Mouse (Mus musculus): ENCODE data around the gene Sytl3. TPM values are rescaled to one million over a fixed set of nuclear protein-coding genes. Genes with fewer than 3 reads are reported as not detected.
"Not testable (repeated sequence)": the region's sequence is repeated elsewhere in the genome, so short reads cannot be mapped to it uniquely, and the experiment has no call there.

Gene Sytl3
- polyA plus RNA-seq, 1 experiment from 2014 or later: 0.70 TPM

- H3K4me3 ChIP-seq (ENCODE audit: low read depth, low read length); H3K9me3 ChIP-seq (ENCODE audit: control insufficient read depth, low read length); H3K4me1 ChIP-seq (ENCODE audit: control insufficient read depth, insufficient read depth, low read length); H3K9ac ChIP-seq (ENCODE audit: low read depth, low read length); H3K36me3 ChIP-seq (ENCODE audit: control insufficient read depth, insufficient read depth, low read length); H3K27ac ChIP-seq (replicated peaks; ENCODE audit: low read depth, low read length); DNase-seq (ENCODE audit: low spot score); H3K27me3 ChIP-seq (replicated peaks; ENCODE audit: control insufficient read depth, insufficient read depth, low read length); H3K4me2 ChIP-seq (ENCODE audit: low read depth, low read length): not testable (repeated sequence)
- 49% methylated on average over 5 of the region's 5 CpGs for WGBS
- peak; percentile 62; the same call in 1 of the 2 replicates for ATAC-seq (ENCODE audit: low read depth)
Measured at GRCm38 (mm10) chr17:6674297-6674696, 15.4 kb downstream of the Sytl3 start.

- H3K27ac ChIP-seq (replicated peaks; ENCODE audit: low read depth, low read length); H3K4me2 ChIP-seq (ENCODE audit: low read depth, low read length); H3K36me3 ChIP-seq (ENCODE audit: control insufficient read depth, insufficient read depth, low read length); H3K9me3 ChIP-seq (ENCODE audit: control insufficient read depth, low read length); H3K27me3 ChIP-seq (replicated peaks; ENCODE audit: control insufficient read depth, insufficient read depth, low read length); H3K9ac ChIP-seq (ENCODE audit: low read depth, low read length); H3K4me1 ChIP-seq (ENCODE audit: control insufficient read depth, insufficient read depth, low read length); H3K4me3 ChIP-seq (ENCODE audit: low read depth, low read length): not testable (repeated sequence)
- ATAC-seq (ENCODE audit: low read depth) (peak; percentile 89), DNase-seq (ENCODE audit: low spot score) (peak; percentile 16)
- WGBS: no CpG with 5 or more reads among the region's 2 CpGs
Measured at GRCm38 (mm10) chr17:6678063-6678462, 19.2 kb downstream of the Sytl3 start.

- H3K27ac ChIP-seq (replicated peaks; ENCODE audit: low read depth, low read length); H3K36me3 ChIP-seq (ENCODE audit: control insufficient read depth, insufficient read depth, low read length); H3K4me2 ChIP-seq (ENCODE audit: low read depth, low read length); H3K4me1 ChIP-seq (ENCODE audit: control insufficient read depth, insufficient read depth, low read length); H3K4me3 ChIP-seq (ENCODE audit: low read depth, low read length); H3K9ac ChIP-seq (ENCODE audit: low read depth, low read length); ATAC-seq (ENCODE audit: low read depth); H3K9me3 ChIP-seq (ENCODE audit: control insufficient read depth, low read length); H3K27me3 ChIP-seq (replicated peaks; ENCODE audit: control insufficient read depth, insufficient read depth, low read length): not testable (repeated sequence)
- WGBS: 72% methylated on average over 4 of the region's 4 CpGs
- peak; percentile 4 for DNase-seq (ENCODE audit: low spot score)
Measured at GRCm38 (mm10) chr17:6681721-6682120, 22.8 kb downstream of the Sytl3 start.

- not testable (repeated sequence) for H3K27ac ChIP-seq (replicated peaks; ENCODE audit: low read depth, low read length); ATAC-seq (ENCODE audit: low read depth); H3K4me2 ChIP-seq (ENCODE audit: low read depth, low read length); H3K9me3 ChIP-seq (ENCODE audit: control insufficient read depth, low read length); H3K4me3 ChIP-seq (ENCODE audit: low read depth, low read length); H3K27me3 ChIP-seq (replicated peaks; ENCODE audit: control insufficient read depth, insufficient read depth, low read length); H3K9ac ChIP-seq (ENCODE audit: low read depth, low read length); H3K4me1 ChIP-seq (ENCODE audit: control insufficient read depth, insufficient read depth, low read length); H3K36me3 ChIP-seq (ENCODE audit: control insufficient read depth, insufficient read depth, low read length); DNase-seq (ENCODE audit: low spot score)
- WGBS: no CpG with 5 or more reads among the region's 5 CpGs
Measured at GRCm38 (mm10) chr17:6683702-6684101, 24.8 kb downstream of the Sytl3 start.

GRCm38 (mm10) chr17:6684464-6685287 lies 25.8 kb downstream of the Sytl3 start:
- not testable (repeated sequence) for H3K36me3 ChIP-seq (ENCODE audit: control insufficient read depth, insufficient read depth, low read length); H3K27me3 ChIP-seq (replicated peaks; ENCODE audit: control insufficient read depth, insufficient read depth, low read length); H3K27ac ChIP-seq (replicated peaks; ENCODE audit: low read depth, low read length); DNase-seq (ENCODE audit: low spot score); H3K9me3 ChIP-seq (ENCODE audit: control insufficient read depth, low read length); H3K4me1 ChIP-seq (ENCODE audit: control insufficient read depth, insufficient read depth, low read length); H3K4me2 ChIP-seq (ENCODE audit: low read depth, low read length); H3K4me3 ChIP-seq (ENCODE audit: low read depth, low read length); H3K9ac ChIP-seq (ENCODE audit: low read depth, low read length)
- no CpG with 5 or more reads among the region's 4 CpGs for WGBS
- peak; percentile 94 for ATAC-seq (ENCODE audit: low read depth)

- H3K4me2 ChIP-seq (ENCODE audit: low read depth, low read length); H3K9ac ChIP-seq (ENCODE audit: low read depth, low read length); DNase-seq (ENCODE audit: low spot score); H3K4me1 ChIP-seq (ENCODE audit: control insufficient read depth, insufficient read depth, low read length); H3K36me3 ChIP-seq (ENCODE audit: control insufficient read depth, insufficient read depth, low read length); H3K9me3 ChIP-seq (ENCODE audit: control insufficient read depth, low read length); H3K27ac ChIP-seq (replicated peaks; ENCODE audit: low read depth, low read length); H3K27me3 ChIP-seq (replicated peaks; ENCODE audit: control insufficient read depth, insufficient read depth, low read length); H3K4me3 ChIP-seq (ENCODE audit: low read depth, low read length): not testable (repeated sequence)
- WGBS: 0% methylated on average over 1 of the region's 8 CpGs
- peak; percentile 56 for ATAC-seq (ENCODE audit: low read depth)
Measured at GRCm38 (mm10) chr17:6685288-6685818, 26.5 kb downstream of the Sytl3 start.

GRCm38 (mm10) chr17:6686299-6686971 lies 27.5 kb downstream of the Sytl3 start:
- not testable (repeated sequence) for H3K9ac ChIP-seq (ENCODE audit: low read depth, low read length)
- WGBS: 100% methylated on average over 2 of the region's 4 CpGs

GRCm38 (mm10) chr17:6689344-6689743 lies 30.5 kb downstream of the Sytl3 start:
- H3K27ac ChIP-seq (replicated peaks; ENCODE audit: low read depth, low read length); H3K9me3 ChIP-seq (ENCODE audit: control insufficient read depth, low read length); ATAC-seq (ENCODE audit: low read depth); H3K4me3 ChIP-seq (ENCODE audit: low read depth, low read length); H3K27me3 ChIP-seq (replicated peaks; ENCODE audit: control insufficient read depth, insufficient read depth, low read length); H3K36me3 ChIP-seq (ENCODE audit: control insufficient read depth, insufficient read depth, low read length); DNase-seq (ENCODE audit: low spot score); H3K4me2 ChIP-seq (ENCODE audit: low read depth, low read length); H3K4me1 ChIP-seq (ENCODE audit: control insufficient read depth, insufficient read depth, low read length); H3K9ac ChIP-seq (ENCODE audit: low read depth, low read length): not testable (repeated sequence)
- WGBS: 68% methylated on average over 2 of the region's 4 CpGs

More at GRCm38 (mm10) chr17:6686299-6686971, 27.5 kb downstream of the Sytl3 start:
- not testable (repeated sequence) for H3K27ac ChIP-seq (replicated peaks; ENCODE audit: low read depth, low read length); H3K27me3 ChIP-seq (replicated peaks; ENCODE audit: control insufficient read depth, insufficient read depth, low read length); H3K4me2 ChIP-seq (ENCODE audit: low read depth, low read length); H3K9me3 ChIP-seq (ENCODE audit: control insufficient read depth, low read length); ATAC-seq (ENCODE audit: low read depth); H3K4me1 ChIP-seq (ENCODE audit: control insufficient read depth, insufficient read depth, low read length); H3K4me3 ChIP-seq (ENCODE audit: low read depth, low read length); H3K36me3 ChIP-seq (ENCODE audit: control insufficient read depth, insufficient read depth, low read length); DNase-seq (ENCODE audit: low spot score)
